Mouse (Mus musculus) heart, postnatal 0 days (tissue): ENCODE results near the gene Grin2d.

Experiments
- CTCF ChIP-seq: IDR thresholded peaks from 2 replicates; pipeline ENCODE4 v1.5.1; 2016; ENCODE audit warnings: antibody characterized with exemption, control low read depth, low read depth
- EP300 ChIP-seq: IDR thresholded peaks from 2 replicates; pipeline ENCODE4 v1.6.1; 2016; ENCODE audit warnings: antibody characterized with exemption, low read depth

DNA sequence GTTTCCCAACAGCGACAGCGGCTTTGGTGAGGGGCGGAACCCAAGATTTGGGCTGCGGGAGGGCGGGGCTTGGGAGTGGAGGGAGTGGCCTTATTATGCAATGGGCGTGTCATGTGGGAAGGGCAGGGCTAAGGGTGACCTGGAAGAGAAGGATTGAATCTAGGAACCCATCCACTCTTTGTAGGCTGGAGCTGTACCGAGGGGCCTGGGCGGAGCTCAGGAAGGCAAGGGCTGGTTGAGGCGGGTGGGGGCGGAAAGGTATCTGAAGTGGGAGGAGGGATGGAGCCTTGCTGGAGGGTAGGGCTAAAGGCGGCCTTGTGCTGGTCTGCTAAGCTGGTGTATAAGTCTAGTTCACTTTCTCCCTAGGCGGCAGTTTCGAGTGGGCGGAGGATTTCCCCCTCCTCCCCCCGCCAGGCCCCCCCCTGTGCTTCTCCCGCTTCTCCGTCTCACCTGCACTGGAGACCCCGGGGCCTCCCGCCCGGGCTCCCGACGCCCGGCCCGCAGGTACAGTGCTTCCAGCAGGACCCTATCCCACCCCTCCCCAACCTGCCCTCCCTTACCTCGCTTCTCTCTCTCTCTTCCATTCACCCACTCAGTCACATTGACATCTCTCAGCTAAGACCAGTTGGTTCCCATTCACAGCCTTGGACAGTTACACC, 77.5 kb downstream of the Grin2d start:
- TF ChIP-seq CTCF, result no peak
- no peak for TF ChIP-seq EP300
